Mouse (Mus musculus): ENCODE results near the gene Dexi. TPM values are rescaled to one million over a fixed set of nuclear protein-coding genes. Genes with fewer than 3 reads are reported as not detected.

Dexi gene
- total RNA-seq, 2 experiments from 2014 or later = 65.8 to 66.8 TPM

- no peak for DNase-seq
These were observed 1.9 kb downstream of the Dexi start for GRCm38 (mm10) chr16:10540763-10541597.

GRCm38 (mm10) chr16:10536961-10537360, 5.9 kb downstream of the Dexi start:
- no peak for DNase-seq

- no peak for DNase-seq
These were observed 6.5 kb downstream of the Dexi start for GRCm38 (mm10) chr16:10536323-10536722.

- no peak for DNase-seq
These were observed 8.3 kb downstream of the Dexi start for GRCm38 (mm10) chr16:10534567-10534966.

- no peak for DNase-seq
These were observed 9.1 kb downstream of the Dexi start for GRCm38 (mm10) chr16:10533781-10534180.

- no peak for DNase-seq
These were observed 12.7 kb downstream of the Dexi start for GRCm38 (mm10) chr16:10530179-10530578.

GRCm38 (mm10) chr16:10528382-10528781, 14.5 kb downstream of the Dexi start:
- DNase-seq = no peak

GRCm38 (mm10) chr16:10527046-10527644, 15.7 kb downstream of the Dexi start:
- peak in 1 of 2 experiments; percentile 38 for DNase-seq

GRCm38 (mm10) chr16:10525610-10525980, 17.3 kb downstream of the Dexi start:
- DNase-seq = no peak

- DNase-seq = no peak
These were observed 17.8 kb downstream of the Dexi start for GRCm38 (mm10) chr16:10524866-10525609.

GRCm38 (mm10) chr16:10523650-10524049, 19.2 kb downstream of the Dexi start:
- no peak for DNase-seq

- peak; percentile 59 to 64 for DNase-seq
These were observed 20.0 kb downstream of the Dexi start for GRCm38 (mm10) chr16:10522811-10523210.

GRCm38 (mm10) chr16:10520908-10521614, 21.8 kb downstream of the Dexi start:
- peak; percentile 58 to 77 for DNase-seq

- DNase-seq = no peak
These were observed 24.8 kb downstream of the Dexi start for GRCm38 (mm10) chr16:10518030-10518429.

GRCm38 (mm10) chr16:10515953-10516572, 26.8 kb downstream of the Dexi start:
- DNase-seq = no peak

- DNase-seq = no peak
These were observed 31.7 kb downstream of the Dexi start for GRCm38 (mm10) chr16:10511134-10511520.

- DNase-seq = no peak
These were observed 32.2 kb downstream of the Dexi start for GRCm38 (mm10) chr16:10510477-10511133.

GRCm38 (mm10) chr16:10508691-10509090, 34.2 kb downstream of the Dexi start:
- no peak for DNase-seq

GRCm38 (mm10) chr16:10507445-10507844, 35.4 kb downstream of the Dexi start:
- DNase-seq = no peak

- DNase-seq = no peak
These were observed 39.8 kb downstream of the Dexi start for GRCm38 (mm10) chr16:10503058-10503457.

- DNase-seq = no peak
These were observed 41.0 kb downstream of the Dexi start for GRCm38 (mm10) chr16:10501865-10502264.

GRCm38 (mm10) chr16:10499122-10499521, 43.7 kb downstream of the Dexi start:
- DNase-seq = no peak

Measured in layer of hippocampus, postnatal 36 days (tissue).